Mouse (Mus musculus) hindbrain, embryonic 14.5 days (tissue): Measurements from ENCODE around the gene Plekhm2. TPM values are rescaled to one million over a fixed set of nuclear protein-coding genes. Genes with fewer than 3 reads are reported as not detected.
A peak's percentile ranks its signal among the peaks of the same experiment; 100 is the strongest.

Experiments used
- ATAC-seq: fragments of 200-750 bp; cut with Nextera tagmentation; 2 replicates; pipeline ENCODE4 v1.8.0; 2017; ENCODE audit warnings: moderate number of reproducible peaks, mild to moderate bottlenecking, moderate TSS enrichment, moderate library complexity; ENCODE audit not compliant: low FRiP score
- DNase-seq: peaks from one replicate; pipeline ENCODE4 v3.0.0-alpha.2; 2015; ENCODE audit warnings: low spot score
- H3K27ac ChIP-seq: fragments of 300-500 bp; sonication (generic); 2 replicates; pipeline ENCODE4 v1.5.1; 2014; ENCODE audit warnings: mild to moderate bottlenecking, moderate library complexity
- H3K27me3 ChIP-seq: fragments of 300-500 bp; sonication (generic); 2 replicates; pipeline ENCODE4 v1.6.1; 2014; ENCODE audit warnings: mild to moderate bottlenecking, low read length, mixed read lengths; ENCODE audit not compliant: control insufficient read depth, insufficient read depth
- H3K36me3 ChIP-seq: fragments of 300-500 bp; sonication (generic); replicated peaks from 2 replicates; pipeline ENCODE4 v1.6.1; 2014; ENCODE audit not compliant: control insufficient read depth, insufficient read depth
- H3K4me1 ChIP-seq: fragments of 300-500 bp; sonication (generic); replicated peaks from 2 replicates; pipeline ENCODE4 v1.6.1; 2014; ENCODE audit warnings: antibody characterized with exemption, low read length, mixed read lengths; ENCODE audit not compliant: control insufficient read depth, insufficient read depth
- H3K4me2 ChIP-seq: fragments of 300-500 bp; sonication (generic); replicated peaks from 2 replicates; pipeline ENCODE4 v1.6.1; 2014; ENCODE audit warnings: mild to moderate bottlenecking, moderate library complexity
- H3K4me3 ChIP-seq: fragments of 300-500 bp; sonication (generic); replicated peaks from 2 replicates; pipeline ENCODE4 v1.5.1; 2014; ENCODE audit warnings: mild to moderate bottlenecking, low read length
- H3K9ac ChIP-seq: fragments of 300-500 bp; sonication (generic); 2 replicates; pipeline ENCODE4 v1.6.1; 2014
- H3K9me3 ChIP-seq: fragments of 300-500 bp; sonication (generic); 2 replicates; pipeline ENCODE4 v1.6.1; 2016; ENCODE audit warnings: low read length; ENCODE audit not compliant: control insufficient read depth
- WGBS: fragments of 180-500 bp; shearing (Covaris S2); extraction: QIAGEN DNeasy Blood & Tissue Kit; methylation state at CpG from one replicate; pipeline ENCODE4 v1.1.7; 2014; 5-methylcytosine and 5-hydroxymethylcytosine counted together
- polyA plus RNA-seq: library from polyadenylated mRNA; unstranded; fragments of >200 nt; fragmentation: Nextera tagmentation; extraction: Ambion mirVana; gene quantifications from 2 replicates; pipeline ENCODE4 v1.2.1, GENCODE M21; 2014

Plekhm2 gene
- polyA plus RNA-seq, 1 experiment from 2014 or later: 3.9 TPM

- Histone ChIP-seq H3K4me1 (no peaks in the 10 kb centered on the region), H3K36me3 (peaks cover 78% of the 10 kb centered on the region), H3K27ac (no peak overlapping the region), H3K9me3 (no peaks in the 10 kb centered on the region), H3K27me3 (no peaks in the 10 kb centered on the region), H3K9ac (no peak overlapping the region), H3K4me3 (no peak overlapping the region), H3K4me2 (no peak overlapping the region)
- ATAC-seq (no peak), DNase-seq (no peak)
- 95% methylated on average over 3 of the region's 3 CpGs for WGBS
Measured at GRCm38 (mm10) chr4:141686093-141686492, 21.4 kb upstream of the Plekhm2 start.

GRCm38 (mm10) chr4:141685499-141685898 lies 20.8 kb upstream of the Plekhm2 start, which contains the start of gene Rsc1a1:
TSS of gene Rsc1a1 (minus strand) at chr4:141685599.
- no peak within 1 kb of the TSS for H3K4me3 ChIP-seq
- H3K9ac ChIP-seq: no peak within 1 kb of the TSS
- no peaks in the 10 kb centered on the region for H3K9me3 ChIP-seq
- no peak within 1 kb of the TSS for H3K4me2 ChIP-seq
- no peaks in the 10 kb centered on the region for H3K27me3 ChIP-seq
- H3K27ac ChIP-seq: no peak within 1 kb of the TSS
- ATAC-seq (no peak), DNase-seq (no peak)
- no peaks in the 10 kb centered on the region for H3K4me1 ChIP-seq
- peaks cover 72% of the 10 kb centered on the region for H3K36me3 ChIP-seq
- 95% methylated on average over 6 of the region's 6 CpGs for WGBS

GRCm38 (mm10) chr4:141682706-141683230 lies 18.1 kb upstream of the Plekhm2 start:
- WGBS: 52% methylated on average over 12 of the region's 12 CpGs
- no peaks in the 10 kb centered on the region for H3K27me3 ChIP-seq
- 0 out of 2 replicates have a peak overlapping the region, but pooled peaks have one; percentile 9 for H3K27ac ChIP-seq
- H3K9ac ChIP-seq: no peak overlapping the region
- no peaks in the 10 kb centered on the region for H3K4me1 ChIP-seq
- DNase-seq: no peak
- no peak overlapping the region for H3K4me2 ChIP-seq
- H3K36me3 ChIP-seq: peaks cover 67% of the 10 kb centered on the region
- H3K9me3 ChIP-seq: no peaks in the 10 kb centered on the region
- H3K4me3 ChIP-seq: no peak overlapping the region
- no peak for ATAC-seq

- DNase-seq (no peak), ATAC-seq (no peak)
- Histone ChIP-seq H3K4me2 (no peak overlapping the region), H3K9me3 (no peaks in the 10 kb centered on the region), H3K27ac (no peak overlapping the region), H3K4me1 (no peaks in the 10 kb centered on the region), H3K4me3 (no peak overlapping the region), H3K9ac (no peak overlapping the region), H3K36me3 (peaks cover 62% of the 10 kb centered on the region), H3K27me3 (no peaks in the 10 kb centered on the region)
- WGBS: 63% methylated on average over 7 of the region's 7 CpGs
Measured at GRCm38 (mm10) chr4:141681767-141682166, 17.1 kb upstream of the Plekhm2 start.

- DNase-seq (no peak), ATAC-seq (no peak)
- Histone ChIP-seq H3K9me3 (no peaks in the 10 kb centered on the region), H3K27me3 (no peaks in the 10 kb centered on the region), H3K4me2 (no peak overlapping the region), H3K4me1 (no peaks in the 10 kb centered on the region), H3K27ac (no peak overlapping the region), H3K4me3 (no peak overlapping the region), H3K36me3 (peaks cover 53% of the 10 kb centered on the region), H3K9ac (no peak overlapping the region)
- WGBS: 76% methylated on average over 12 of the region's 12 CpGs
Measured at GRCm38 (mm10) chr4:141680892-141681291, 16.2 kb upstream of the Plekhm2 start.

GRCm38 (mm10) chr4:141679016-141679415 lies 14.3 kb upstream of the Plekhm2 start:
- Histone ChIP-seq H3K4me2 (no peak overlapping the region), H3K36me3 (peaks cover 34% of the 10 kb centered on the region), H3K27me3 (no peaks in the 10 kb centered on the region), H3K9ac (no peak overlapping the region), H3K4me3 (no peak overlapping the region), H3K9me3 (no peaks in the 10 kb centered on the region), H3K27ac (no peak overlapping the region), H3K4me1 (no peaks in the 10 kb centered on the region)
- 94% methylated on average over 2 of the region's 2 CpGs for WGBS
- DNase-seq (no peak), ATAC-seq (no peak)

- Histone ChIP-seq H3K4me3 (no peak overlapping the region), H3K9me3 (no peaks in the 10 kb centered on the region), H3K4me2 (no peak overlapping the region), H3K27ac (no peak overlapping the region), H3K27me3 (no peaks in the 10 kb centered on the region), H3K9ac (no peak overlapping the region), H3K4me1 (no peaks in the 10 kb centered on the region), H3K36me3 (peaks cover 13% of the 10 kb centered on the region; the same call in 1 of the 2 replicates)
- WGBS: 85% methylated on average over 5 of the region's 5 CpGs
- ATAC-seq: no peak
- no peak for DNase-seq
Measured at GRCm38 (mm10) chr4:141676462-141676979, 11.8 kb upstream of the Plekhm2 start.

GRCm38 (mm10) chr4:141672325-141672724 lies 7.6 kb upstream of the Plekhm2 start:
- 82% methylated on average over 13 of the region's 13 CpGs for WGBS
- no peak for ATAC-seq

GRCm38 (mm10) chr4:141671389-141671788 lies 6.7 kb upstream of the Plekhm2 start:
- no peak for ATAC-seq
- Histone ChIP-seq H3K4me3 (no peak overlapping the region), H3K36me3 (no peaks in the 10 kb centered on the region), H3K9me3 (no peaks in the 10 kb centered on the region), H3K27ac (no peak overlapping the region), H3K9ac (no peak overlapping the region), H3K4me2 (no peak overlapping the region), H3K4me1 (no peaks in the 10 kb centered on the region), H3K27me3 (no peaks in the 10 kb centered on the region)
- no peak for DNase-seq
- 79% methylated on average over 4 of the region's 4 CpGs for WGBS

More at GRCm38 (mm10) chr4:141672325-141672724, 7.6 kb upstream of the Plekhm2 start:
- no peaks in the 10 kb centered on the region for H3K36me3 ChIP-seq
- no peaks in the 10 kb centered on the region for H3K27me3 ChIP-seq
- H3K9me3 ChIP-seq: no peaks in the 10 kb centered on the region
- no peak for DNase-seq
- no peak overlapping the region for H3K27ac ChIP-seq
- no peaks in the 10 kb centered on the region for H3K4me1 ChIP-seq
- H3K4me2 ChIP-seq: no peak overlapping the region
- H3K4me3 ChIP-seq: no peak overlapping the region
- no peak overlapping the region for H3K9ac ChIP-seq
